Comparison of ENCODE assay signal across 9 mouse cellular contexts in the genomic region with DNA sequence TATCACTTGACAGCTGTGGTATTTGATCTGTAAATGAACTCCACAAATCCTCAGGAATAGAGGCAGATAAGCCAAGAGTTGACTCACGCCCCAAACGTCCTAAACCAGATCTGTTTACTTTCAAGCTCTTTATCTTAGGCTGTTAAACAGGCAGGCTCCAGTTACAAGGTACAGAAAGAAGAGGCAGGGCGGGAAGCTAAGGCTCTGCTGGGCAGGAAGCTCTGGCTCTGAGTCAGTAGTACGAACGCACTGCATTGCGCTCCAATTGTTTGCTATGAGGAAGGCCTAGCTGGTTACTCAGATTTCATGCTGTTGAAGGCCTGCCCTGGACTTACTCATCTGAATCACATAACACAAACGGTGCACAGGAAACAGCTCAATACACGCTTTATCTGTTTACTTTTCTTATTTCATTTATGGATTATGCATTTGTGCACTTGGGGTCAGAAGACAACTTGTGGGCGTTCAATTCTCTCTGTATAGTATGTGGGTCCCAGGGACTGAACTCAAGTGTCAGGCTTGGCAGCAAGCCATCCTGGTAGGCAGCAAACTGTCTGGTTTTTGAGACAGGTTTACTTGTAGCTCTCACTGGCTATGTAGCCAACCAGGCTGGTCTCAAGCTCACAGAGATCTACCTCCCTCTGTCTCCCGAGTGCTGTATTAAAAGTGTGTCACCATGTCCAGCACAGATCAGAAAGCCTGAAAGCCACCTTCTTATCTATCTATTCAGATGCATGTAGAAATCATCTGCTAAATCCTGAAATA. TPM values are rescaled to one million over a fixed set of nuclear protein-coding genes. Genes with fewer than 3 reads are reported as not detected.
DNase-seq lines count a peak whose midpoint lies in the region; ATAC-seq and TF ChIP-seq lines count a peak whose summit lies in the region.
"Had no signal": no experiment of that assay in that cellular context is flagged by ENCODE, and none has a peak within 500 bp of the region (broad histone marks: within the 10 kb centered on the region; RNA-seq: fewer than 3 reads in every experiment).

No protein-coding gene starts in this region.

- H3K4me2 ChIP-seq in embryonic facial prominence, embryonic 11.5 days (ENCODE audit: low read depth, low read length) = no peak overlapping the region
- H3K4me2 ChIP-seq in intestine, embryonic 16.5 days (ENCODE audit: low read depth, low read length) = no peak overlapping the region
- no peak overlapping the region for H3K4me2 ChIP-seq in hindbrain, postnatal 0 days (ENCODE audit: low read depth, low read length)

- no peak overlapping the region for H3K9ac ChIP-seq in embryonic facial prominence, embryonic 11.5 days (replicated peaks; ENCODE audit: low read length)
- H3K9ac ChIP-seq in intestine, embryonic 16.5 days (ENCODE audit: low read depth, low read length) = peak overlapping the region; percentile 36
- no peak overlapping the region; the same call in 1 of the 2 replicates for H3K9ac ChIP-seq in hindbrain, postnatal 0 days (replicated peaks; ENCODE audit: low read length)

- intact Hi-C loops in gastrocnemius, adult 2 months (cut with DNase I) = loop anchor here (1.0 kb wide), 1 partner anchor 43 kb away; no protein-coding TSS in a partner anchor
- intact Hi-C loops in gastrocnemius, postnatal 36 days (cut with DNase I) = no loop called here

- DNase-seq in gastrocnemius, adult 2 months = peak; percentile 47
- no peak for DNase-seq in gastrocnemius, postnatal 36 days
- DNase-seq in embryonic facial prominence, embryonic 11.5 days (ENCODE audit: low spot score) = peak; percentile 31
- peak; percentile 47 to 63 for DNase-seq in lung, postnatal 4 days
- no peak for DNase-seq in left cerebral cortex, adult 11 months (ENCODE audit: low spot score)
- no peak for DNase-seq in hindbrain, postnatal 0 days (ENCODE audit: low spot score)
- DNase-seq in spleen, adult 18-20 months = no peak

- no peaks in the 10 kb centered on the region for H3K36me3 ChIP-seq in embryonic facial prominence, embryonic 11.5 days (replicated peaks; ENCODE audit: control insufficient read depth, insufficient read depth, low read depth, low read length)
- H3K36me3 ChIP-seq in intestine, embryonic 16.5 days (ENCODE audit: control insufficient read depth, insufficient read depth, low read length) = peaks cover 3% of the 10 kb centered on the region; the same call in 1 of the 2 replicates
- H3K36me3 ChIP-seq in hindbrain, postnatal 0 days (ENCODE audit: insufficient read depth, low read length) = peaks cover 28% of the 10 kb centered on the region; the same call in 1 of the 2 replicates

- no peaks in the 10 kb centered on the region for H3K9me3 ChIP-seq in embryonic facial prominence, embryonic 11.5 days (replicated peaks; ENCODE audit: control insufficient read depth, low read length)
- no peaks in the 10 kb centered on the region for H3K9me3 ChIP-seq in intestine, embryonic 16.5 days (ENCODE audit: control insufficient read depth, low read length)
- no peaks in the 10 kb centered on the region for H3K9me3 ChIP-seq in hindbrain, postnatal 0 days (ENCODE audit: low read length)

- no peak overlapping the region for H3K4me3 ChIP-seq in gastrocnemius, adult 2 months
- no peak overlapping the region for H3K4me3 ChIP-seq in embryonic facial prominence, embryonic 11.5 days (ENCODE audit: low read depth, low read length)
- no peak overlapping the region for H3K4me3 ChIP-seq in intestine, embryonic 16.5 days (ENCODE audit: low read length)
- no peak overlapping the region for H3K4me3 ChIP-seq in hindbrain, postnatal 0 days (ENCODE audit: low read length)

- 57% methylated on average over 10 of the region's 10 CpGs for WGBS in embryonic facial prominence, embryonic 11.5 days
- 21% methylated on average over 10 of the region's 10 CpGs for WGBS in intestine, embryonic 16.5 days
- 70% methylated on average over 10 of the region's 10 CpGs for WGBS in hindbrain, postnatal 0 days

- ATAC-seq in embryonic facial prominence, embryonic 11.5 days (replicated peaks; ENCODE audit: insufficient number of reproducible peaks, low FRiP score, low TSS enrichment, low read depth) = no peak
- peak; percentile 94 for ATAC-seq in intestine, embryonic 16.5 days
- ATAC-seq in hindbrain, postnatal 0 days = no peak

- H3K27ac ChIP-seq in gastrocnemius, adult 2 months = peak overlapping the region; percentile 96
- H3K27ac ChIP-seq in embryonic facial prominence, embryonic 11.5 days (replicated peaks; ENCODE audit: low read depth, low read length) = no peak overlapping the region
- peak overlapping the region; percentile 93 for H3K27ac ChIP-seq in intestine, embryonic 16.5 days (ENCODE audit: low read length)
- H3K27ac ChIP-seq in hindbrain, postnatal 0 days = no peak overlapping the region

- no peaks in the 10 kb centered on the region for H3K27me3 ChIP-seq in embryonic facial prominence, embryonic 11.5 days (ENCODE audit: control insufficient read depth, insufficient read depth, low read length)
- no peaks in the 10 kb centered on the region for H3K27me3 ChIP-seq in intestine, embryonic 16.5 days (replicated peaks; ENCODE audit: control insufficient read depth, insufficient read depth, low read length)
- no peaks in the 10 kb centered on the region for H3K27me3 ChIP-seq in hindbrain, postnatal 0 days (ENCODE audit: insufficient read depth, low read length)
- H3K27me3 ChIP-seq: CH12.LX had no signal

- H3K4me1 ChIP-seq in embryonic facial prominence, embryonic 11.5 days (ENCODE audit: control insufficient read depth, insufficient read depth, low read length) = no peaks in the 10 kb centered on the region
- H3K4me1 ChIP-seq in intestine, embryonic 16.5 days (ENCODE audit: control insufficient read depth, insufficient read depth, low read length) = peaks cover 26% of the 10 kb centered on the region
- H3K4me1 ChIP-seq in hindbrain, postnatal 0 days (ENCODE audit: insufficient read depth, low read length) = no peaks in the 10 kb centered on the region

- peak; percentile 10; the same call in 1 of the 2 replicates for TF ChIP-seq CTCF in gastrocnemius, adult 2 months (IDR thresholded peaks at IDR 0.05)
- TF ChIP-seq CTCF in hindbrain, postnatal 0 days (IDR thresholded peaks at IDR 0.05; ENCODE audit: low read depth) = no peak

RNA-seq across cellular contexts. Expression of gene Miga1, which starts 31.5 kb away (rescaled TPM):
- 1 to 10 TPM; 5.0 to 7.3 TPM for total RNA-seq in gastrocnemius, adult 2 months (2021)
- total RNA-seq in gastrocnemius, postnatal 36 days (2021) = 1 to 10 TPM; 3.2 to 5.8 TPM
- polyA plus RNA-seq in embryonic facial prominence, embryonic 11.5 days (2014; fragmentation: Nextera tagmentation; extraction: Ambion mirVana) = 18.8 and 21.1 TPM in 2 replicates
- 13.5 and 13.9 TPM in 2 replicates for polyA plus RNA-seq in intestine, embryonic 16.5 days (2015; fragmentation: Nextera tagmentation; extraction: Ambion mirVana)
- total RNA-seq in hindbrain, postnatal 0 days (2014; rRNA removed) = 13.6 and 16.7 TPM in 2 replicates
- polyA plus RNA-seq in hindbrain, postnatal 0 days (2015; fragmentation: Nextera tagmentation; extraction: Ambion mirVana) = 21.1 and 22.5 TPM in 2 replicates

RNA-seq across cellular contexts. Expression of gene Usp33, which starts 37.6 kb away (rescaled TPM):
- 10 to 100 TPM; 20.9 to 22.0 TPM for total RNA-seq in gastrocnemius, adult 2 months (2021)
- 10 to 100 TPM; 17.9 to 19.4 TPM for total RNA-seq in gastrocnemius, postnatal 36 days (2021)
- polyA plus RNA-seq in embryonic facial prominence, embryonic 11.5 days (2014; fragmentation: Nextera tagmentation; extraction: Ambion mirVana) = 66.0 and 66.8 TPM in 2 replicates
- polyA plus RNA-seq in intestine, embryonic 16.5 days (2015; fragmentation: Nextera tagmentation; extraction: Ambion mirVana) = 46.0 and 49.3 TPM in 2 replicates
- total RNA-seq in hindbrain, postnatal 0 days (2014; rRNA removed) = 51.5 and 74.1 TPM in 2 replicates
- polyA plus RNA-seq in hindbrain, postnatal 0 days (2015; fragmentation: Nextera tagmentation; extraction: Ambion mirVana) = 63.5 and 64.8 TPM in 2 replicates

RNA-seq across cellular contexts. Expression of gene Nexn, which starts 42.5 kb away (rescaled TPM):
- total RNA-seq in gastrocnemius, adult 2 months (2021) = 100 to 1,000 TPM; 349 to 495 TPM
- total RNA-seq in gastrocnemius, postnatal 36 days (2021) = 100 to 1,000 TPM; 345 to 363 TPM
- polyA plus RNA-seq in embryonic facial prominence, embryonic 11.5 days (2014; fragmentation: Nextera tagmentation; extraction: Ambion mirVana) = 4.9 and 5.3 TPM in 2 replicates
- 21.6 and 21.7 TPM in 2 replicates for polyA plus RNA-seq in intestine, embryonic 16.5 days (2015; fragmentation: Nextera tagmentation; extraction: Ambion mirVana)
- 0.37 and 6.4 TPM in 2 replicates for total RNA-seq in hindbrain, postnatal 0 days (2014; rRNA removed)
- 2.5 and 3.4 TPM in 2 replicates for polyA plus RNA-seq in hindbrain, postnatal 0 days (2015; fragmentation: Nextera tagmentation; extraction: Ambion mirVana)

Comparison
In these comparisons a context has a peak if more than half of its experiments do, and no peak if none do; other contexts are left out.
1. DNase-seq: peak in gastrocnemius, adult 2 months (single experiment), embryonic facial prominence, embryonic 11.5 days (single experiment) and lung, postnatal 4 days (2 of 2); none in gastrocnemius, postnatal 36 days (0 of 2), left cerebral cortex, adult 11 months (single experiment), hindbrain, postnatal 0 days (single experiment) and spleen, adult 18-20 months (0 of 2).
2. H3K27ac ChIP-seq: peak in gastrocnemius, adult 2 months (single experiment) and intestine, embryonic 16.5 days (single experiment); none in embryonic facial prominence, embryonic 11.5 days (single experiment) and hindbrain, postnatal 0 days (single experiment).
3. RNA of gene Nexn, which starts 42.5 kb away (total RNA-seq): 349 to 495 TPM in gastrocnemius, adult 2 months and 345 to 363 TPM in gastrocnemius, postnatal 36 days; 0.37 to 6.4 TPM in hindbrain, postnatal 0 days; every median in the first group is over 10 times any median in the second.